Mouse (Mus musculus): ENCODE results near the gene Tmem94. TPM values are rescaled to one million over a fixed set of nuclear protein-coding genes. Genes with fewer than 3 reads are reported as not detected.

Gene Tmem94
- total and polyA plus RNA-seq, 3 experiments = 6.4 to 27.4 (median 15.0) TPM

DNA sequence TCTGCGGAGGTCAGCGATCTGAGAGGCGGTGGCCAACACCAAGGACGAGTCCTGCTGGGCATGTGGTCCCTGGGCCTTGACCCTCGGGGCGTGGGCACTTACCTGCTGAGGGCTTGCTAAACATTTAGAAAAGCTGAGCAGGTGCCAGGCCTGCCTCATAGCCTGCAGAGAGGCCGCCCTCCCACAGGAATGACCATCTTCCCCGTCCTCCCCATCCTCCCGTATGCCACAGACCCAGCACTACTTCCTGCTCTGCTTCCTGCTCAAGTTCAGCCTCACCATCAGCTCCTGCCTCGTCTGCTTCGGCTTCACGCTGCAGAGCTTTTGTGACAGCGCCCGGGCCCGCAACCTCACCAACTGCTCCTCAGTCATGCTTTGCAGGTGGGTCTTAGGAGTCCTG is 31.7 kb downstream of the Tmem94 start:
- H3K4me2 ChIP-seq (ENCODE audit: insufficient read depth, low read depth, poor library complexity, severe bottlenecking) = no peak overlapping the region
- H3K4me3 ChIP-seq (replicated peaks in 1 of 3; ENCODE audit: low read depth in 2 of 3, low read length in 2 of 3, poor library complexity in 1 of 3) = no peak overlapping the region
- H3K9ac ChIP-seq (ENCODE audit: insufficient read depth, low read depth) = no peak overlapping the region
- dilution Hi-C loops (cut with MboI; ENCODE audit: extremely low pct_ligation_motif_present, extremely low pct_unique_long_range_greater_than_20kb, low sequenced_read_pairs) = no loop called here
- H3K9me3 ChIP-seq (replicated peaks; ENCODE audit: low read length) = no peaks in the 10 kb centered on the region
- DNase-seq (ENCODE audit: extremely low read depth) = no peak
- peaks cover 91 to 99% of the 10 kb centered on the region in 2 experiments for H3K36me3 ChIP-seq (replicated peaks in 1 of 2; ENCODE audit: control insufficient read depth in 1 of 2, insufficient read depth in 1 of 2, low read length in 1 of 2)
- no peaks in the 10 kb centered on the region for H3K27me3 ChIP-seq (replicated peaks)
- TF ChIP-seq BHLHE40 (IDR thresholded peaks at IDR 0.05; ENCODE audit: low read depth, low read length) (no peak), RAD21 (IDR thresholded peaks at IDR 0.05; ENCODE audit: low read depth, low read length) (no peak), MXI1 (IDR thresholded peaks at IDR 0.05; ENCODE audit: low read depth, low read length) (no peak), POLR2A (IDR thresholded peaks at IDR 0.05; ENCODE audit: low read depth, low read length) (no peak), HCFC1 (IDR thresholded peaks at IDR 0.05; ENCODE audit: low read depth, low read length) (no peak), MAX (IDR thresholded peaks at IDR 0.05; ENCODE audit: low read length) (no peak), MAFK (IDR thresholded peaks at IDR 0.05; ENCODE audit: insufficient replicate concordance, low read length) (no peak), CHD2 (IDR thresholded peaks at IDR 0.05; ENCODE audit: low read length) (no peak), ZMIZ1 (IDR thresholded peaks at IDR 0.05; ENCODE audit: low read depth, low read length) (no peak), ETS1 (conservative IDR thresholded peaks at IDR 0.05; ENCODE audit: low read depth, low read length) (no peak), ELF1 (IDR thresholded peaks at IDR 0.05; ENCODE audit: low read depth, low read length) (no peak), PAX5 (IDR thresholded peaks at IDR 0.05; ENCODE audit: low read length) (no peak)
- in situ Hi-C loops (cut with MboI; ENCODE audit: low pct_ligation_motif_present, low pct_unique_long_range_greater_than_20kb, low sequenced_read_pairs) = no loop called here
- H3K27ac ChIP-seq (ENCODE audit: insufficient read depth, low read depth) = no peak overlapping the region
- no peaks in the 10 kb centered on the region for H3K79me2 ChIP-seq (replicated peaks; ENCODE audit: control insufficient read depth, extremely low read depth, insufficient read depth, poor library complexity, severe bottlenecking)
- H3K4me1 ChIP-seq (ENCODE audit: control insufficient read depth in 1 of 2, insufficient read depth in 2 of 2) = no peaks in the 10 kb centered on the region

DNA sequence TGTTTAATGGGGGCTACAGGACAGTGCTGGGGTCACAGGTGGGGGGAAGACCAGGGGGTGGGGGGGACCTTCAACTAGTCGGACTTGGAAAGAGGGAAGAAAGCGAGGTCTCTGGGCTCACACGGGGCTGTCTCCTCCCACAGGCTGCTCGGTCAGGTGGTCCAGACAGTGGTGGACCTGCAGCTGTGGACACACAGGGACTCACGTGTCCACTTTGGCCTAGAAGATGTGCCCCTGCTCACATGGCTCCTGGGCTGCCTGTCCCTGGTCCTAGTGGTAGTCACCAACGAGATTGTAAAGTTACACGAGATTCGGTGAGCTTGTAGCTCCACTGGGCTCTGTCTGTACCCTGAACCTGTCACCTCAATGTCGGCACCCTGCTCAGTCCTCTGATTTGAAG is 32.4 kb downstream of the Tmem94 start:
- no peak for DNase-seq (ENCODE audit: extremely low read depth)
- H3K4me3 ChIP-seq (replicated peaks in 1 of 3; ENCODE audit: low read depth in 2 of 3, low read length in 2 of 3, poor library complexity in 1 of 3) = no peak overlapping the region
- H3K4me1 ChIP-seq (ENCODE audit: control insufficient read depth in 1 of 2, insufficient read depth in 2 of 2) = no peaks in the 10 kb centered on the region
- H3K79me2 ChIP-seq (replicated peaks; ENCODE audit: control insufficient read depth, extremely low read depth, insufficient read depth, poor library complexity, severe bottlenecking) = no peaks in the 10 kb centered on the region
- TF ChIP-seq E2F4 (IDR thresholded peaks at IDR 0.05; ENCODE audit: insufficient replicate concordance, low read depth, low read length) = no peak
- TF ChIP-seq ZC3H11A (IDR thresholded peaks at IDR 0.05; ENCODE audit: low read depth, low read length) = no peak
- TF ChIP-seq TBP (conservative IDR thresholded peaks at IDR 0.05; ENCODE audit: low read depth, low read length) = no peak
- no peaks in the 10 kb centered on the region for H3K27me3 ChIP-seq (replicated peaks)
- dilution Hi-C loops (cut with MboI; ENCODE audit: extremely low pct_ligation_motif_present, extremely low pct_unique_long_range_greater_than_20kb, low sequenced_read_pairs) (no loop called here), in situ Hi-C loops (cut with MboI; ENCODE audit: low pct_ligation_motif_present, low pct_unique_long_range_greater_than_20kb, low sequenced_read_pairs) (no loop called here)
- H3K27ac ChIP-seq (ENCODE audit: insufficient read depth, low read depth) = no peak overlapping the region
- no peak overlapping the region for H3K4me2 ChIP-seq (ENCODE audit: insufficient read depth, low read depth, poor library complexity, severe bottlenecking)
- H3K36me3 ChIP-seq (replicated peaks in 1 of 2; ENCODE audit: control insufficient read depth in 1 of 2, insufficient read depth in 1 of 2, low read length in 1 of 2) = peaks cover 91 to 99% of the 10 kb centered on the region in 2 experiments
- no peak overlapping the region for H3K9ac ChIP-seq (ENCODE audit: insufficient read depth, low read depth)
- no peaks in the 10 kb centered on the region for H3K9me3 ChIP-seq (replicated peaks; ENCODE audit: low read length)

DNA sequence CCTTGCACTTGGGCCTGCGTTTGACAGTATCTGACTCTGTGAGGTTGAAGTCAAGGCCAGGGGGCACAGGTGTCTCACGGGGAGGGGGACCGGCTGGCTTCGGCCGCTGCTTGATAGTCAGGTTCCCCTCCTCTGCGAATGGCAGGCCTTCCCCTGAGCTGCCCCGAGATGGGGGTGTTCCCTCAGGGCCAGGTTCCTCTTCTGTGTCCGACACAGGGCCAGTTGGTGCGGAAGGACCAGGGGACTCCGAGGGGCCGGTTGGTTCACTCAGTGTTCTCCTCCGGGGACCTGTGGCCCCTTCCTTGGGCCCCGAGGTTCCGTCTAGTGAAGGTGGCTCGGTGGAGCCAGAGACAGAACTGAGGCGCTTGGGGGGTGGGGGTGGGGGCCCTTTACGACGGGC is 35.7 kb downstream of the Tmem94 start:
- peaks cover 87 to 95% of the 10 kb centered on the region in 2 experiments for H3K36me3 ChIP-seq (replicated peaks in 1 of 2; ENCODE audit: control insufficient read depth in 1 of 2, insufficient read depth in 1 of 2, low read length in 1 of 2)
- DNase-seq (ENCODE audit: extremely low read depth) = no peak
- dilution Hi-C loops (cut with MboI; ENCODE audit: extremely low pct_ligation_motif_present, extremely low pct_unique_long_range_greater_than_20kb, low sequenced_read_pairs) = no loop called here

More for the DNA sequence above, 35.7 kb downstream of the Tmem94 start:
- Histone ChIP-seq H3K4me3 (replicated peaks in 1 of 3; ENCODE audit: low read depth in 2 of 3, low read length in 2 of 3, poor library complexity in 1 of 3) (no peak overlapping the region), H3K27me3 (replicated peaks) (no peaks in the 10 kb centered on the region), H3K9ac (ENCODE audit: insufficient read depth, low read depth) (no peak overlapping the region), H3K4me1 (ENCODE audit: control insufficient read depth in 1 of 2, insufficient read depth in 2 of 2) (no peaks in the 10 kb centered on the region), H3K79me2 (replicated peaks; ENCODE audit: control insufficient read depth, extremely low read depth, insufficient read depth, poor library complexity, severe bottlenecking) (no peaks in the 10 kb centered on the region), H3K27ac (ENCODE audit: insufficient read depth, low read depth) (no peak overlapping the region), H3K9me3 (replicated peaks; ENCODE audit: low read length) (no peaks in the 10 kb centered on the region), H3K4me2 (ENCODE audit: insufficient read depth, low read depth, poor library complexity, severe bottlenecking) (no peak overlapping the region)
- in situ Hi-C loops (cut with MboI; ENCODE audit: low pct_ligation_motif_present, low pct_unique_long_range_greater_than_20kb, low sequenced_read_pairs) = no loop called here
- TF ChIP-seq ELF1 (IDR thresholded peaks at IDR 0.05; ENCODE audit: low read depth, low read length) (no peak), EP300 (IDR thresholded peaks at IDR 0.05; ENCODE audit: low read length) (no peak), CHD2 (IDR thresholded peaks at IDR 0.05; ENCODE audit: low read length) (no peak), BHLHE40 (IDR thresholded peaks at IDR 0.05; ENCODE audit: low read depth, low read length) (no peak), USF1 (IDR thresholded peaks at IDR 0.05; ENCODE audit: low read depth, low read length) (no peak), MXI1 (IDR thresholded peaks at IDR 0.05; ENCODE audit: low read depth, low read length) (no peak), RCOR1 (conservative IDR thresholded peaks at IDR 0.05; ENCODE audit: low read depth, low read length) (no peak), ZKSCAN1 (IDR thresholded peaks at IDR 0.05; ENCODE audit: borderline replicate concordance, low read depth, low read length) (no peak), ZC3H11A (IDR thresholded peaks at IDR 0.05; ENCODE audit: low read depth, low read length) (no peak), IRF4 (IDR thresholded peaks at IDR 0.05; ENCODE audit: low read depth, low read length) (no peak), CTCF (conservative IDR thresholded peaks at IDR 0.05 in 1 of 2, IDR thresholded peaks at IDR 0.05 in 1 of 2; ENCODE audit: low read depth in 2 of 2, low read length in 2 of 2) (no peak)
